ENCODE assay signal across 10 mouse cellular contexts in genomic region chr2:156732109-156732508, GRCm38 (mm10). TPM values are rescaled to one million over a fixed set of nuclear protein-coding genes. Genes with fewer than 3 reads are reported as not detected.
A peak's percentile ranks its signal among the peaks of the same experiment; 100 is the strongest.
DNase-seq lines count a peak whose midpoint lies in the region; ATAC-seq and TF ChIP-seq lines count a peak whose summit lies in the region.
"Had no signal": no experiment of that assay in that cellular context is flagged by ENCODE, and none has a peak within 500 bp of the region (broad histone marks: within the 10 kb centered on the region; RNA-seq: fewer than 3 reads in every experiment).

No protein-coding gene starts in this region.

- no peak overlapping the region for H3K4me3 ChIP-seq in forebrain, embryonic 14.5 days (ENCODE audit: low read depth, low read length)
- no peak overlapping the region for H3K4me3 ChIP-seq in forebrain, embryonic 16.5 days (replicated peaks; ENCODE audit: low read length)
- H3K4me3 ChIP-seq in heart, adult 2 months: no peak overlapping the region
- no peak overlapping the region for H3K4me3 ChIP-seq in lung, postnatal 0 days (ENCODE audit: low read depth, low read length)
- H3K4me3 ChIP-seq: embryonic facial prominence, embryonic 12.5 days had no signal

- ATAC-seq in forebrain, embryonic 14.5 days: peak; percentile 22; the same call in 1 of the 2 replicates
- no peak for ATAC-seq in forebrain, embryonic 16.5 days
- ATAC-seq in lung, postnatal 0 days: peak; percentile 89

- peaks cover 2% of the 10 kb centered on the region for H3K79me2 ChIP-seq in heart, adult 2 months (replicated peaks; ENCODE audit: control insufficient read depth, insufficient read depth, low read length)

- no peak for TF ChIP-seq POLR2A in heart, adult 2 months (IDR thresholded peaks at IDR 0.05; ENCODE audit: insufficient read depth, low read depth, low read length)

- H3K27me3 ChIP-seq in forebrain, embryonic 14.5 days (replicated peaks; ENCODE audit: control insufficient read depth, insufficient read depth, low read length): no peaks in the 10 kb centered on the region
- H3K27me3 ChIP-seq in forebrain, embryonic 16.5 days (replicated peaks; ENCODE audit: control insufficient read depth, insufficient read depth, low read length): no peaks in the 10 kb centered on the region
- no peaks in the 10 kb centered on the region for H3K27me3 ChIP-seq in heart, adult 2 months (ENCODE audit: control insufficient read depth, insufficient read depth, low read length)
- H3K27me3 ChIP-seq in lung, postnatal 0 days (replicated peaks; ENCODE audit: insufficient read depth, low read length): no peaks in the 10 kb centered on the region
- H3K27me3 ChIP-seq: CH12.LX; embryonic facial prominence, embryonic 12.5 days had no signal

- TF ChIP-seq EP300 in heart, adult 2 months (IDR thresholded peaks at IDR 0.05; ENCODE audit: insufficient read depth, low read depth, low read length): peak; percentile 91
- TF ChIP-seq EP300 in lung, postnatal 0 days (IDR thresholded peaks at IDR 0.05): no peak

- H3K36me3 ChIP-seq in forebrain, embryonic 14.5 days (ENCODE audit: control insufficient read depth, insufficient read depth, low read length): peaks cover 17% of the 10 kb centered on the region; the same call in 1 of the 2 replicates
- no peaks in the 10 kb centered on the region for H3K36me3 ChIP-seq in forebrain, embryonic 16.5 days (ENCODE audit: control insufficient read depth, insufficient read depth)
- peaks cover 5% of the 10 kb centered on the region for H3K36me3 ChIP-seq in heart, adult 2 months (ENCODE audit: control insufficient read depth, insufficient read depth, low read length)
- no peaks in the 10 kb centered on the region for H3K36me3 ChIP-seq in lung, postnatal 0 days (ENCODE audit: insufficient read depth, low read length)

- DNase-seq in forebrain, embryonic 14.5 days (ENCODE audit: low spot score): no peak
- DNase-seq in adrenal gland, adult 8-10 months: peak; percentile 69
- DNase-seq in heart, adult 2 months: peak; percentile 78 to 88
- peak; percentile 82 for DNase-seq in kidney, postnatal 10 days
- DNase-seq in lung, postnatal 0 days (ENCODE audit: low spot score): peak; percentile 88
- DNase-seq in urinary bladder, postnatal 36 days (ENCODE audit: low spot score in 2 of 2): peak; percentile 66 to 80
- no peak for DNase-seq in spleen, postnatal 36 days (ENCODE audit: low spot score in 2 of 2)

- intact Hi-C loops in heart, adult 2 months (cut with DNase I): loop anchor here (5.0 kb wide), 1 partner anchor 130 kb away; the partner anchor contains the start of gene Rab5if

- peak overlapping the region; percentile 24; the same call in 1 of the 2 replicates for H3K27ac ChIP-seq in forebrain, embryonic 14.5 days (ENCODE audit: low read depth, low read length)
- no peak overlapping the region for H3K27ac ChIP-seq in forebrain, embryonic 16.5 days (ENCODE audit: low read length)
- H3K27ac ChIP-seq in heart, adult 2 months: peak overlapping the region; percentile 87
- peak overlapping the region; percentile 47 for H3K27ac ChIP-seq in lung, postnatal 0 days (ENCODE audit: low read length)
- H3K27ac ChIP-seq: embryonic facial prominence, embryonic 12.5 days had no signal

- peaks cover 2% of the 10 kb centered on the region for H3K4me1 ChIP-seq in forebrain, embryonic 14.5 days (ENCODE audit: control insufficient read depth, insufficient read depth, low read length)
- H3K4me1 ChIP-seq in forebrain, embryonic 16.5 days (replicated peaks; ENCODE audit: control insufficient read depth, insufficient read depth, low read length): peaks cover 53% of the 10 kb centered on the region
- H3K4me1 ChIP-seq in heart, adult 2 months (ENCODE audit: control insufficient read depth, insufficient read depth, low read length): peaks cover 40% of the 10 kb centered on the region
- H3K4me1 ChIP-seq in lung, postnatal 0 days (ENCODE audit: insufficient read depth, low read depth, low read length): peaks cover 23% of the 10 kb centered on the region; the same call in 1 of the 2 replicates

- no peak overlapping the region for H3K9ac ChIP-seq in forebrain, embryonic 14.5 days (ENCODE audit: low read length)
- H3K9ac ChIP-seq in forebrain, embryonic 16.5 days (replicated peaks; ENCODE audit: low read depth, low read length): no peak overlapping the region
- no peak overlapping the region for H3K9ac ChIP-seq in heart, adult 2 months (ENCODE audit: low read depth, low read length)
- no peak overlapping the region for H3K9ac ChIP-seq in lung, postnatal 0 days (replicated peaks; ENCODE audit: low read depth)
- H3K9ac ChIP-seq: embryonic facial prominence, embryonic 12.5 days had no signal

- H3K9me3 ChIP-seq in forebrain, embryonic 14.5 days (replicated peaks; ENCODE audit: control insufficient read depth, low read length): no peaks in the 10 kb centered on the region
- no peaks in the 10 kb centered on the region for H3K9me3 ChIP-seq in forebrain, embryonic 16.5 days (ENCODE audit: control insufficient read depth, low read length)
- no peaks in the 10 kb centered on the region for H3K9me3 ChIP-seq in lung, postnatal 0 days (ENCODE audit: low read length)
- H3K9me3 ChIP-seq: embryonic facial prominence, embryonic 12.5 days had no signal

- H3K4me2 ChIP-seq in forebrain, embryonic 14.5 days (ENCODE audit: low read length): no peak overlapping the region
- H3K4me2 ChIP-seq in forebrain, embryonic 16.5 days (ENCODE audit: low read length): no peak overlapping the region
- H3K4me2 ChIP-seq in lung, postnatal 0 days (replicated peaks; ENCODE audit: low read depth, low read length): no peak overlapping the region
- H3K4me2 ChIP-seq: embryonic facial prominence, embryonic 12.5 days had no signal

- 80% methylated on average over 6 of the region's 6 CpGs for WGBS in forebrain, embryonic 14.5 days
- 65% methylated on average over 6 of the region's 6 CpGs for WGBS in forebrain, embryonic 16.5 days
- 36% methylated on average over 6 of the region's 6 CpGs for WGBS in heart, adult 2 months
- 33% methylated on average over 6 of the region's 6 CpGs for WGBS in lung, postnatal 0 days

- no peak for TF ChIP-seq CTCF in heart, adult 2 months (IDR thresholded peaks at IDR 0.05)
- TF ChIP-seq CTCF in lung, postnatal 0 days (IDR thresholded peaks at IDR 0.05): no peak

RNA-seq across cellular contexts. Expression of gene Myl9, which starts 43.1 kb away (rescaled TPM):
- 40.5 and 44.1 TPM in 2 replicates for polyA plus RNA-seq in forebrain, embryonic 14.5 days (2014; fragmentation: Nextera tagmentation; extraction: Ambion mirVana)
- 36.5 and 41.4 TPM in 2 replicates for polyA plus RNA-seq in forebrain, embryonic 16.5 days (2015; fragmentation: Nextera tagmentation; extraction: Ambion mirVana)
- total RNA-seq in adrenal gland, adult 8-10 months (2022): 10 to 100 TPM; 37.2 to 58.6 (median 47.9) TPM
- total RNA-seq in heart, adult 2 months (2021): 100 to 1,000 TPM in 1 of 2 experiments, 10 to 100 TPM in 1; 86.6 to 107 TPM
- 176 and 204 TPM in 2 replicates for polyA plus RNA-seq in heart, adult 2 months (2012; rRNA removed)
- 222 and 240 TPM in 2 replicates for polyA plus RNA-seq in lung, postnatal 0 days (2015; fragmentation: Nextera tagmentation; extraction: Ambion mirVana)
- total RNA-seq: CH12.LX had no signal

Comparison
In these comparisons a context has a peak if more than half of its experiments do, and no peak if none do; other contexts are left out.
1. DNase-seq: peak in adrenal gland, adult 8-10 months (single experiment), heart, adult 2 months (2 of 2), kidney, postnatal 10 days (single experiment), lung, postnatal 0 days (single experiment) and urinary bladder, postnatal 36 days (2 of 2); none in forebrain, embryonic 14.5 days (single experiment) and spleen, postnatal 36 days (0 of 2).